Mouse (Mus musculus): ENCODE data around the gene Fhdc1. TPM values are rescaled to one million over a fixed set of nuclear protein-coding genes. Genes with fewer than 3 reads are reported as not detected.

Gene Fhdc1
- polyA plus RNA-seq, 1 experiment from 2014 or later, result 1.3 TPM

- H3K4me2 ChIP-seq, result no peak overlapping the region
- no peaks in the 10 kb centered on the region for H3K27me3 ChIP-seq
- peaks cover 14% of the 10 kb centered on the region for H3K4me1 ChIP-seq
- H3K9me3 ChIP-seq (replicated peaks), result no peaks in the 10 kb centered on the region
- H3K9ac ChIP-seq, result no peak overlapping the region
- WGBS, result 92% methylated on average over 5 of the region's 5 CpGs
- H3K36me3 ChIP-seq (ENCODE audit: poor library complexity, severe bottlenecking), result no peaks in the 10 kb centered on the region
- no peak for ATAC-seq
- H3K27ac ChIP-seq, result no peak overlapping the region
- no peak overlapping the region for H3K4me3 ChIP-seq
These were observed 52.5 kb downstream of the Fhdc1 start for GRCm38 (mm10) chr3:84427779-84428178.

DNA sequence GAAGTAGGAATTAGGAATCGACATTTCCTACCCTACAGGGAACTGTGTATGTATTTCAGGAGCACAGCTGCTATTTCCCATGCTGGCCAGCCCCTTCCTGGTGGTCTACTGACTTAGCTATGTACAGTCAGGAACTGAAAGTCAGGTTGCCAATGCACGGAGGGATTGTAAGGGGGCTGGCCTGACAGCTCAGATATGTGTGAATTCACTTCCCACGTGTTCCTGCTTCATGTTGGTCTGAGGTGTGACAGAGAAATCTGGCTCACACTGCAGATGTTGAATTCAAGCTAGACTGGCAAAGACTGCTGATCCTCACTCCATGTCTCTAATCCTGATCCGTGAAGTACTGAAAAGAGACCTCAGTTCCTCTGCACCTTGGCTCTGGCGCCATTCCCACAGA is 57.9 kb downstream of the Fhdc1 start:
- Histone ChIP-seq H3K9me3 (replicated peaks) (no peaks in the 10 kb centered on the region), H3K27ac (no peak overlapping the region), H3K4me1 (peaks cover 13% of the 10 kb centered on the region), H3K36me3 (ENCODE audit: poor library complexity, severe bottlenecking) (no peaks in the 10 kb centered on the region), H3K9ac (no peak overlapping the region), H3K4me3 (no peak overlapping the region), H3K4me2 (no peak overlapping the region), H3K27me3 (no peaks in the 10 kb centered on the region)
- 75% methylated on average over 5 of the region's 5 CpGs for WGBS
- ATAC-seq, result no peak

DNA sequence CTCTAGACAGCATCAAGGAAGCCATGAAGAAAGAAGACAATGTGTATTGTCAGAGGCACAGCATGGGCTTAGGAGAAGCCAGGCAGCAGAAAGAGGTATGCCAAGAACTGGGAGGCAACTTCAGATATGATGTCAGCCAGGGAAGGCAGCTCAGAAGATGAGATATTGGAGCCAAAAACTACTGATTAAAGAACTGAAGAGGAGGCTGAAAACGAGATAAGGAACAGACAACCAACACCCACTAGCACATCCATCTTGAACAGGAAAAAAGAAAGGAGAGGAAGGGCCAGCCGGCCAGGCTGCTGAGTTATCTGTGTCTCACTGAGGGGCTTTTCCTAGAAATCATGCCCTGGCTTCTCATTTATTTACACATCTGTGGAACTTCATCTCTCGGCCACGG is 66.4 kb downstream of the Fhdc1 start:
- 85% methylated on average over 4 of the region's 4 CpGs for WGBS
- H3K27me3 ChIP-seq, result no peaks in the 10 kb centered on the region
- ATAC-seq, result no peak
- H3K27ac ChIP-seq, result no peak overlapping the region
- H3K9me3 ChIP-seq (replicated peaks), result no peaks in the 10 kb centered on the region
- no peaks in the 10 kb centered on the region for H3K36me3 ChIP-seq (ENCODE audit: poor library complexity, severe bottlenecking)
- H3K4me1 ChIP-seq, result 0 out of 2 replicates have a peak, but pooled peaks cover 6% of the 10 kb centered on the region
- no peak overlapping the region for H3K9ac ChIP-seq
- no peak overlapping the region for H3K4me3 ChIP-seq
- no peak overlapping the region for H3K4me2 ChIP-seq

GRCm38 (mm10) chr3:84412920-84413319 is 67.3 kb downstream of the Fhdc1 start:
- 53% methylated on average over 5 of the region's 5 CpGs for WGBS
- H3K9me3 ChIP-seq (replicated peaks), result no peaks in the 10 kb centered on the region
- no peak overlapping the region for H3K9ac ChIP-seq
- no peak overlapping the region for H3K4me2 ChIP-seq
- no peak for ATAC-seq
- 0 out of 2 replicates have a peak, but pooled peaks cover 6% of the 10 kb centered on the region for H3K4me1 ChIP-seq
- H3K4me3 ChIP-seq, result no peak overlapping the region
- no peak overlapping the region for H3K27ac ChIP-seq
- H3K27me3 ChIP-seq, result no peaks in the 10 kb centered on the region
- H3K36me3 ChIP-seq (ENCODE audit: poor library complexity, severe bottlenecking), result no peaks in the 10 kb centered on the region

GRCm38 (mm10) chr3:84409474-84409862 is 70.8 kb downstream of the Fhdc1 start:
- 81% methylated on average over 3 of the region's 3 CpGs for WGBS
- Histone ChIP-seq H3K4me1 (0 out of 2 replicates have a peak, but pooled peaks cover 6% of the 10 kb centered on the region), H3K4me2 (no peak overlapping the region), H3K9ac (no peak overlapping the region), H3K27ac (no peak overlapping the region), H3K27me3 (no peaks in the 10 kb centered on the region), H3K4me3 (no peak overlapping the region), H3K36me3 (ENCODE audit: poor library complexity, severe bottlenecking) (no peaks in the 10 kb centered on the region), H3K9me3 (replicated peaks) (no peaks in the 10 kb centered on the region)
- ATAC-seq, result no peak

DNA sequence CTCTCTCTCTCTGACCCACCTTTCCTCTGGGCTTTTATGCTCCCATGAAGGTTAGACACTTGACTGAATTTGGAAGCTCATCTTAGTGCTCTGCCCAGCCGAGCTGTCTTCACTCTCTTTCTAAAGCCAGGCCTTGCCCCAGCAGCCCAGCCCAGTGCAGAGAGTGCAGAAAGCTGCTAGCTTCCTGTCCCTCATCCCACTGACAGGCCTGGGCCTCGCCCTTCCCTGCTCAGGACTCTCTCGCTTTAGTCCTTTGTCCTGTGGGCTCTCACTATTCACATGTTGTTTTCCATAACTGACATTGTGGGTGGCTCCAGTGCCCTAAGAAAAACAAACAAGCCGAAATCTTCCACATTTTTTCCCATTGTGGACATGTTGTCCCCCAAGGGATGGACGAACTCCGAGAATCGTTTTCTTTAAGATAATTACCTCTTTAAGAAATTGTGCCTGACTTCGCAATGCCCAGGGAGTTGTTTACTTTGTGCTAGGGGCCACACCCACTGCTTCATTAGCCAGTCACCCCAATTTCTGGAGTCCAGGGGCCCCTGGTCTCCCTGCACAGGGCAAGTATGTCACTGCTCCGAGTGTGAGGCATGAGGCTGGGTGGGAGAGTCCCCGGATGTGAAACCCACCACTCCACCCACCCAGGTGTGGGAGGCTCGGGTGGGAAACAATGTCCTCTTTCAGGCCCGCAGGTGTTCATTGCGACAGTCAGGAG is 71.3 kb downstream of the Fhdc1 start:
- Histone ChIP-seq H3K27ac (no peak overlapping the region), H3K9ac (no peak overlapping the region), H3K36me3 (ENCODE audit: poor library complexity, severe bottlenecking) (no peaks in the 10 kb centered on the region), H3K4me2 (no peak overlapping the region), H3K27me3 (no peaks in the 10 kb centered on the region), H3K4me1 (0 out of 2 replicates have a peak, but pooled peaks cover 6% of the 10 kb centered on the region), H3K9me3 (replicated peaks) (no peaks in the 10 kb centered on the region), H3K4me3 (no peak overlapping the region)
- no peak for ATAC-seq
- 60% methylated on average over 13 of the region's 13 CpGs for WGBS

DNA sequence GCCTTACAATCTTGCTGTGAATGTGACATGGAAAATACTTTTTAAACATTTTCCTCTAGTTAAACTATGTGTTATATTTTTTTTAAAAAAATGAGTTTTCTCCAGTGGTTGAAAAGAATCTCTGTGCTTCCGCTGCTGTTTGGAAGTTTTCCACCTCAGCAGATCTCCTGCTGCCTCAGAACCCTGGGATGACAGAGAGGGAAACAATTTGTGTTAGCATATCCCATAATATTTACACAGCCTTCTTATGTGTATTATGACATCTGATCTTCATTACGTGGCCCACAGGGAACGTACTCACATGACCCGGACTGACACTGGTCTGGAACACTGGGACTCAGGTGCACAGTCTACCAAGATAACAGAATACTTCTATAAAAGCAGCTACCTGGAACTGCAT is 74.7 kb downstream of the Fhdc1 start:
- no peak overlapping the region for H3K27ac ChIP-seq
- 84% methylated on average over 4 of the region's 4 CpGs for WGBS
- H3K36me3 ChIP-seq (ENCODE audit: poor library complexity, severe bottlenecking), result no peaks in the 10 kb centered on the region
- no peak overlapping the region for H3K9ac ChIP-seq
- no peak for ATAC-seq
- no peaks in the 10 kb centered on the region for H3K27me3 ChIP-seq
- no peak overlapping the region for H3K4me3 ChIP-seq
- no peak overlapping the region for H3K4me2 ChIP-seq
- no peaks in the 10 kb centered on the region for H3K9me3 ChIP-seq (replicated peaks)
- H3K4me1 ChIP-seq, result no peaks in the 10 kb centered on the region

DNA sequence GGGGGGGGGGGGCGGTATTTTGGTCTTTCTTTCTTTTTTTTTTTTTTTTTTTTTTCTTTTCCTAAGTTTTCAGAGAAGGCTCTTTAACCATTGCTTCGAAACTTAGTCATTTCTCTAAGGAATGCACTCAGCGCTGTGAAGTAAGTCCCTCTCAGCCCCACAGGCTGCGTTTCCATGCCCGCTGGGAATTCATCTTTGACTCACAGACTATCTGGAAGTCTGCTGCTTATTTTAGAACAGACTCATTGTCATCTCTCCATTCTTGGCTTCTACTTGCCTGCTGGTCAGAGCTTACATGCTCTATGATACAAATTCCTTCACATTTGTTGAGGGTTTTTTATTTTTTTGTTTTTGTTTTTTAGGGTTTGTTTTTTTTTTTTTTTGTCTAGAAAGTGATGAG is 76.8 kb downstream of the Fhdc1 start:
- no peak overlapping the region for H3K27ac ChIP-seq

DNA sequence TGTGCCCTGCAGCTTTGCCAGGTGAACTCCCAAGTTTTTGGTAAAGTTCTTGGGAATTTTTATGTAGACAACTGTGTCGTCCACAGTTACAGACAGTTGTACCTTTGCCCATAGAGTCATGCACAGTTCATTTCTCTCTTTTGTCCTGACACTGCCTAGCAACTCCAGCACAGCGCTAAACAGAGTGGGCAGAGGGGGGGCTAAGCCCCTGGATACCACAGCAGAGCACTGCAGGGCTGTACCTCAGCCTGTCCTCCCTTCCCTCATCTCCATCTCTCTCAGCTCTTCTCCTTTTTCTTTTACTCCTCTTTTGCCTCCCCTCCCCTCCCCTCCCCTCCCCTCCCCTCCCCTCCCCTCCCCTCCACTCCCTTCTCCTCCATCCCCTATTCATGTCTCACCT is 77.5 kb downstream of the Fhdc1 start:
- H3K9me3 ChIP-seq (replicated peaks), result no peaks in the 10 kb centered on the region
- WGBS, result 10% methylated on average over 2 of the region's 2 CpGs
- H3K9ac ChIP-seq, result no peak overlapping the region
- H3K4me3 ChIP-seq, result no peak overlapping the region
- H3K36me3 ChIP-seq (ENCODE audit: poor library complexity, severe bottlenecking), result no peaks in the 10 kb centered on the region
- ATAC-seq, result no peak
- H3K4me2 ChIP-seq, result no peak overlapping the region
- H3K27me3 ChIP-seq, result no peaks in the 10 kb centered on the region
- no peak overlapping the region for H3K27ac ChIP-seq
- H3K4me1 ChIP-seq, result no peaks in the 10 kb centered on the region

More for the DNA sequence above, 76.8 kb downstream of the Fhdc1 start:
- Histone ChIP-seq H3K36me3 (ENCODE audit: poor library complexity, severe bottlenecking) (no peaks in the 10 kb centered on the region), H3K9me3 (replicated peaks) (no peaks in the 10 kb centered on the region), H3K9ac (no peak overlapping the region), H3K4me2 (no peak overlapping the region), H3K4me1 (no peaks in the 10 kb centered on the region), H3K4me3 (no peak overlapping the region), H3K27me3 (no peaks in the 10 kb centered on the region)
- WGBS, result 23% methylated on average over 5 of the region's 5 CpGs
- no peak for ATAC-seq

GRCm38 (mm10) chr3:84397976-84398375 is 82.3 kb downstream of the Fhdc1 start:
- H3K9ac ChIP-seq, result no peak overlapping the region
- no peaks in the 10 kb centered on the region for H3K36me3 ChIP-seq (ENCODE audit: poor library complexity, severe bottlenecking)
- no peaks in the 10 kb centered on the region for H3K27me3 ChIP-seq
- H3K4me2 ChIP-seq, result no peak overlapping the region
- ATAC-seq, result no peak
- H3K4me3 ChIP-seq, result no peak overlapping the region
- H3K9me3 ChIP-seq (replicated peaks), result no peaks in the 10 kb centered on the region
- whole genome bisulfite sequencing, result 52% methylated on average over 4 of the region's 4 CpGs
- H3K4me1 ChIP-seq, result no peaks in the 10 kb centered on the region
- H3K27ac ChIP-seq, result no peak overlapping the region

DNA sequence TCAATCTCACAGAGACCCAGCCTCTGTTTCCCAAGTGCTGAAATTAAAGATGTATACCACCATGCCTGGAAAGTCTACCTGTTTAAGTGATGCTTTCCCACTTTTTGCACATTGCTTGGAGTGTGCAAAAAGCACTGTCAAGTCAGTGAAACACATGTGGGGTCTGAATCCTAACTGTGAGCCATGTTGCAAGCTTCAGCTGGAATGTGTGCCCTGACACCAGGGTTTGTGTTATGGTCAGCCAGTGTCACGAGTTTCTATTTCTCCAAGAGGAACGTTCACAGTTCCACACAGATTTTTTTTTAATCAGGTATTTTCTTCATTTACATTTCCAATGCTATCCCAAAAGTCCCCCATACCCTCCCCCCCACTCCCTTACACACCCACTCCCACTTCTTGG is 84.0 kb downstream of the Fhdc1 start:
- H3K27ac ChIP-seq, result no peak overlapping the region
- no peaks in the 10 kb centered on the region for H3K4me1 ChIP-seq
- H3K36me3 ChIP-seq (ENCODE audit: poor library complexity, severe bottlenecking), result no peaks in the 10 kb centered on the region
- no peaks in the 10 kb centered on the region for H3K27me3 ChIP-seq
- no peak overlapping the region for H3K4me2 ChIP-seq
- no peak overlapping the region for H3K9ac ChIP-seq
- H3K4me3 ChIP-seq, result no peak overlapping the region
- WGBS, result 83% methylated on average over 2 of the region's 2 CpGs
- no peak for ATAC-seq
- no peaks in the 10 kb centered on the region for H3K9me3 ChIP-seq (replicated peaks)

DNA sequence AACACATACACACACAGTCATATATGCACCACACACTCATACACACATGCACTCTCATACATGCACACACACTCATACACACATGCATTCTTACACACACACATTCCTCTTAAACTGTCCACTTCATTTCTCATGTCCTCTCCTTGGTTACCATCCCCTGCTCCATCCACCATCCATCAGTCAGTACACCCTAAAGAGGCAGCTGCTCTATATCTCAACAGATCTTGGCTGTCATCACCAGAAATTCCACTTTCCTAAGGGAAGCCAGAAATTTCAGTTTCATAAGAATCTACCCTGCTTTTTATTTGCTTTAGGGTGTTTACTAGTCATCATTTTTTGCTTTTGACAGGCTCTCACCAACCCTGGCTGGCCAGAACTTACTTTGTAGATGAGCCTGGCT is 84.4 kb downstream of the Fhdc1 start:
- no peaks in the 10 kb centered on the region for H3K9me3 ChIP-seq (replicated peaks)
- no peak for ATAC-seq

DNA sequence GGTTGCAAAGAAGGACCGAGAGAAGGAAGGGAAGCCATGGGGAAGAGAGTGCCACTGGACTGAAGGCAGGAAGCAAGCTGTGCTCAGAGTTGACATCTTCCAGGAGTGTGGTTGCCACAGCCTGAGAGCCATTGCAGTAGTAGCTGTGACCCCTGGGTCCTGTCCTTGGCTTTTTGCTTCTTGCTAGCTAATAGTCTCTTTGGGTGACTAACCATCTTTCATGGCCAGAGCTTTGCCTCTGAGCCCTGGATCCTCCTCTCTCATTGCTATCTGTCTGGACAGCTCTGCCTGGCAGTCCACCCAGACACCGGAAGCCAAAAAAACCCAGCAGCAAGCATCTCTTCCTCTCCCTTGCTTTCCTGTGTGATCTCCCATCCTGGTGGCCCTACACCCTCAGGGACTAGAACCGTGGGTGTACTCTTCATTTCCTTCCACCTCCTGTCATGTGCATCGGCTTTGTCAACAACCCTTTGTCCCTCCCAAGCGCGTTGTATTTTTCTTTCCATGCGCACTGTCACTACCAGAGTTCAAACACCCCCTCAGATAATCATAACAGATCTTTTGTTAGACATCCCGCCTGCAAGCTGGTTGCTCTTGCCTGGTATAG is 85.3 kb downstream of the Fhdc1 start:
- Histone ChIP-seq H3K9me3 (replicated peaks) (no peaks in the 10 kb centered on the region), H3K36me3 (ENCODE audit: poor library complexity, severe bottlenecking) (no peaks in the 10 kb centered on the region), H3K4me3 (no peak overlapping the region), H3K4me2 (no peak overlapping the region), H3K9ac (no peak overlapping the region), H3K4me1 (no peaks in the 10 kb centered on the region), H3K27me3 (no peaks in the 10 kb centered on the region), H3K27ac (no peak overlapping the region)
- 84% methylated on average over 8 of the region's 8 CpGs for WGBS
- no peak for ATAC-seq

More for the DNA sequence above, 84.4 kb downstream of the Fhdc1 start:
- no peak overlapping the region for H3K4me3 ChIP-seq
- no peak overlapping the region for H3K4me2 ChIP-seq
- no peak overlapping the region for H3K9ac ChIP-seq
- no peaks in the 10 kb centered on the region for H3K4me1 ChIP-seq
- no peaks in the 10 kb centered on the region for H3K36me3 ChIP-seq (ENCODE audit: poor library complexity, severe bottlenecking)
- H3K27ac ChIP-seq, result no peak overlapping the region
- no peaks in the 10 kb centered on the region for H3K27me3 ChIP-seq
